Mouse (Mus musculus) ES-Bruce4 (cell line): ENCODE results near the gene Psenen. TPM values are rescaled to one million over a fixed set of nuclear protein-coding genes. Genes with fewer than 3 reads are reported as not detected.

Experiments used
- H3K27ac ChIP-seq: 2 replicates; pipeline ENCODE4 v1.5.1; 2012; ENCODE audit warnings: low read length, inconsistent platforms; ENCODE audit not compliant: insufficient read depth
- H3K27me3 ChIP-seq: 2 replicates; pipeline ENCODE4 v1.6.1; 2012; ENCODE audit warnings: mild to moderate bottlenecking, low read length, inconsistent platforms; ENCODE audit not compliant: control insufficient read depth, poor library complexity, insufficient read depth, severe bottlenecking
- H3K36me3 ChIP-seq: 2 replicates; pipeline ENCODE4 v1.6.1; 2012; ENCODE audit warnings: inconsistent platforms, mild to moderate bottlenecking, low read length, moderate library complexity; ENCODE audit not compliant: control insufficient read depth, poor library complexity, insufficient read depth, severe bottlenecking
- H3K4me1 ChIP-seq: one replicate; pipeline ENCODE4 v1.8.1; 2011; ENCODE audit warnings: low read length; ENCODE audit not compliant: control insufficient read depth, insufficient read depth
- H3K4me3 ChIP-seq: 2 replicates; pipeline ENCODE4 v1.5.1; 2011; ENCODE audit warnings: low read depth, mild to moderate bottlenecking, low read length
- H3K9ac ChIP-seq: 2 replicates; pipeline ENCODE4 v1.6.1; 2012; ENCODE audit warnings: low read depth, mild to moderate bottlenecking, inconsistent platforms; ENCODE audit not compliant: poor library complexity, severe bottlenecking
- H3K9me3 ChIP-seq: replicated peaks from 2 replicates; pipeline ENCODE4 v1.6.1; 2012; ENCODE audit warnings: mild to moderate bottlenecking, low read length, inconsistent platforms; ENCODE audit not compliant: control insufficient read depth, poor library complexity, insufficient read depth, severe bottlenecking
- CTCF ChIP-seq: IDR thresholded peaks from one replicate; pipeline ENCODE4 v1.8.1; 2011; ENCODE audit warnings: low read depth, low read length
- EP300 ChIP-seq: IDR thresholded peaks from 2 replicates; pipeline ENCODE4 v1.6.1; 2011; ENCODE audit warnings: low read depth, low read length; ENCODE audit not compliant: insufficient read depth
- POLR2A ChIP-seq: IDR thresholded peaks from one replicate; pipeline ENCODE4 v1.8.1; 2011; ENCODE audit warnings: low read length; ENCODE audit not compliant: insufficient read depth
- polyA plus RNA-seq: library from polyadenylated mRNA; stranded (reverse); fragments of >200 nt; gene quantifications from 2 replicates; pipeline ENCODE4 v1.2.4, GENCODE M21; 2011; ENCODE audit warnings: low read depth; ENCODE audit not compliant: missing spikeins, insufficient read depth, insufficient read length

Psenen gene
- polyA plus RNA-seq = 99.8 and 107 TPM in 2 replicates

DNA sequence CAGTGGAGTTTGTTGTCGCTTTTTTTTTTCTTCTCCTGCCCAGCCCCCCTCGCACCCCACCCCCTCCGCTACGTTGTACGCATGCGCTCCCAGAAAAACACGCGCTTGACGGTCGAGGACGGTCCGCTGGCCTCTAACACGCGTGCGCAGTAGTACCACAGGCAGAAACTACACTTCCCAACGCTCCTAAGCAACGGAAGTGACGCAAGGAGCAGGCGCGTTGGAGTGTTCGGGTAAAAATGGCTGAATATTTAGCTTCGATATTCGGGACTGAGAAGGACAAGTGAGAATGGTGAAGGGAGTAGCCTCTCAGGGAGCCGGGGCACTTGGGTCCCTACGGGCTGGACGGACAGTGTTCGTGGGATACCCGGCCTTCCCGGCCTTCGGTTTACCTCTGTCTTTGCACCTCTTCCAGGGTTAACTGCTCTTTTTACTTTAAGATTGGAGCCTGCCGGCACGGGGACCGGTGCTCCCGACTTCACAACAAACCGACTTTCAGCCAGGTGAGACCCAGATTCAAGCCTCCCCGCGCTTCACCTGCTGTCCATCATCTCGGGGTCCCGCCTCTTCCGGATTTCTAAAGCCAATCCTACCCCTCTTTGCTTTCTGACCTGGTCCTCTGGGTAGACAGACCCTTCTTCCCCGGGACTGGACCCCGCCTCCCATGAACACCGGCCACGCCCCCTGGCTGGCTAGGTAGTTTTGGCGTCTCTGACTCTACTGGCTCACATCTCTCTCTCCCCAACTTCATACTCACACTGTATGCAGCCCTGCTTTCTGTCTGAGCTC, at the start of gene Psenen, which contains the start of the genes U2af1l4 and Gm49396:
Gene Psenen (minus strand): TSS at position 511 of the 789 bp plus-strand sequence.
Gene U2af1l4 (plus strand): TSS at position 185 of the 789 bp plus-strand sequence.
Gene Gm49396 (plus strand): TSS at position 228 of the 789 bp plus-strand sequence.
- H3K27ac ChIP-seq = peak within 1 kb of the TSS; percentile 74
- TF ChIP-seq EP300 (peak; percentile 50; the same call in 1 of the 2 replicates), CTCF (no peak), POLR2A (no peak)

DNA sequence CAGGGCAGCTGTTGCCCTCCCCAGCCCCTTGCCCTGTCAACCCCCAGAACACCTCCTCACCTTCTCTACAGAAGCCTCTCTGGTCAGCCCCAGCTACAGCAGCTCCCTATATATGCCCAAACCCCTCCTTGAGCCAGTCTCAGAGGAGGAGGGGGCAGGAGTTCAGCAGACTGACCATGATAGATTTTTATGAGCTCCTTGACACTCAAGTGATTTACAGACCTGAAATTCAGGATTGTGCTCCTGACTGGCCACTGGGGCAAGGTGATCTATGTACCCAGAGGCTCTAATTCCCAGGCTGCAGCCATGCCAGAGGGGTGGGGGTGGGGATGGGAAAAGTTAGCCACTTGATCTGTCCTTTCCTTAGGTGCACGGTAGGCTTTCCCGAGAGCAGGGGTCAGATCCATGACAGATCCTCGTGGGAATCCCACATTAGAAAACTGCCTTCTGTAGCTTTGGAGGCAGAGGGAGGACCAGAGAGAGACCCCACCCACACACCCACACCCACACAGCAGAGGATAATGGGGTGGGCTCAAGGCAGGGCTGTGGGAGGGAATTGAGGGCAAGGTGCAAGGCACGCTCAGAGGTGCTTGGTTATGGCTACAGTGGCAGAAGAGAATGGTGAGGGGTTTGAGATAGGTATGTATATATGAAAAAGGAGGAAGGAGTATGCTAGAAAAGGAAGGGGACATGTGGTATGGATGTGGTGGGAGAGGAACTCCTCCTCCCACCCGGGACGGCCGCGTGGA, 49.4 kb upstream of the Psenen start, which contains the start of gene Upk1a:
Gene Upk1a (minus strand): TSS at position 194 of the 749 bp plus-strand sequence.
- H3K36me3 ChIP-seq = peaks cover 3% of the 10 kb centered on the region; the same call in 1 of the 2 replicates
- H3K9me3 ChIP-seq = no peaks in the 10 kb centered on the region
- no peak within 1 kb of the TSS for H3K9ac ChIP-seq
- TF ChIP-seq CTCF = no peak
- no peak for TF ChIP-seq EP300
- TF ChIP-seq POLR2A = no peak
- peaks cover 2% of the 10 kb centered on the region for H3K4me1 ChIP-seq
- no peak within 1 kb of the TSS for H3K27ac ChIP-seq
- H3K27me3 ChIP-seq = no peaks in the 10 kb centered on the region
- no peak within 1 kb of the TSS for H3K4me3 ChIP-seq

More for the DNA sequence above, at the start of gene Psenen, which contains the start of the genes U2af1l4 and Gm49396:
- Histone ChIP-seq H3K27me3 (no peaks in the 10 kb centered on the region), H3K4me3 (peak within 1 kb of the TSS; percentile 99), H3K4me1 (no peaks in the 10 kb centered on the region), H3K9me3 (no peaks in the 10 kb centered on the region), H3K9ac (peak within 1 kb of the TSS; percentile 93), H3K36me3 (no peaks in the 10 kb centered on the region; the same call in 1 of the 2 replicates)

DNA sequence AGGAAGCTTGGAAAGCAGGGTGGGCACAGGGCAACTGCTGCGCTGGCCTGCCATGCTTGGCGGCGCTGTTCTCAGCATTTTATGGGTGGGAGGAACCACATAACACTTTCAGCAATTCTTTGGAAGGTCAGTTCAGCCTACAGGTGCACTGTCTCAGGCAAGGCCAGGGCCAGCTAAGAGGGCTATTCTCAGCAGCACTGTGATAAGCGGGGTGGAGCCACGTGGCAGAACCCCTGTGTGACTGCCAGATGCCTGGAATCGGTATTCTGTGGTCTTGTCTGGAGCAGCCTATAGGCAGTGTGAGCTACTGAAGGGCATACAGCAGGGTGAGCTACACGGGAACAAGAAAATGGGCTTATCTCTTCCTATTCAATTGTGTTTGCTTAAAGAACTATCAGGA, 46.6 kb upstream of the Psenen start:
- TF ChIP-seq CTCF (peak; percentile 32), POLR2A (no peak)
- H3K9ac ChIP-seq = no peak overlapping the region
- no peaks in the 10 kb centered on the region for H3K9me3 ChIP-seq

DNA sequence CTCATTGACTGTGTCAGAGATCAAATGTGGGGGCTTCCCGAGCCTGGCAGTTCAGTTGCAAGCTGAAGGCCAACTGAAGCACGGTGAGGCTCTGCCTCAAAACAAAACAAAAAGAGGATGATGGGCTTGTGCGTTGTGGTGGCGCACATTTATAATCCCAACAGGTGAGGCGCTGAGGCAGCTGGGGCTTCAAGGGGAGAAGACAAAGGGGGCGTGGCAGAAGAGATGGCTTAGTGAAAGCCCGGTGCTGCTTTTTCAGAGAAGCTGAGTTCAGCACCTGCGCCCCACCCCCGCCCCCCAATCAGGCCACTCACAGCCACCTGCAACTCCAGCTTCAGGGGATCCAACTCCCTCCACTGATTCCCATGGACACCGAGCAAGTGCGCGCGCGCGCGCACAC, 45.0 kb upstream of the Psenen start:
- Histone ChIP-seq H3K27ac (peak overlapping the region; percentile 11), H3K4me1 (peaks cover 7% of the 10 kb centered on the region), H3K27me3 (no peaks in the 10 kb centered on the region), H3K9me3 (no peaks in the 10 kb centered on the region), H3K4me3 (no peak overlapping the region), H3K9ac (no peak overlapping the region), H3K36me3 (no peaks in the 10 kb centered on the region)
- TF ChIP-seq POLR2A (no peak), EP300 (no peak), CTCF (no peak)

More for the DNA sequence above, 46.6 kb upstream of the Psenen start:
- Histone ChIP-seq H3K27ac (no peak overlapping the region), H3K36me3 (no peaks in the 10 kb centered on the region), H3K27me3 (no peaks in the 10 kb centered on the region), H3K4me3 (no peak overlapping the region), H3K4me1 (peaks cover 2% of the 10 kb centered on the region)

DNA sequence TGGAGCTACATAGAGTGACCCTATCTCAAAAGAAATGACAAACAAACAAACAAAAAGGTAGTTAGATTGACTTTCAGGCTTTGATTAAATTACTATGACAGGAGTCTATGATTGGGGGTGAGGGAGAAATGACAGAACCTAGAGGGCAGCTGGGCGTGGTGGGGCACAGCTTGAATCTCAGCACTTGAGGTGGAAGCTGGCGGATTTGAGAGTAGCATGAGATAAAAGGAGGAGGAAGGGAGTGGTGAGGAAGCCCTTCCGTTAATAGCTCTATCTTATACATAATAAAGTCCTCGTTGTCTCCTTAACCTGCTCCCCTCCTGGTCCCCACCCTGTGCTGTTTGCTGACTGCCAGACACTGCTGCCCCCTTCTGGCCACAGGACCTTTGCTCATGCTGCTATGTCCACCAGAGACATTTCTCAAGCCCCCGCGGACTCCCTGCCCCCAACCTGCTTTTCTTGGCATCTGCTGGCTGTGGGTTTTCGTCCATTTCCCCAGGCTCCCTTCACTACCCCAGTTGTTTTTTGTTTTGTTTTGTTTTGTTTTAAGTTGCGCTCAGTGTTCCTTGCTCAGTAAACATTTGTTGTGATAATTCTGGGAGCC, 44.4 kb upstream of the Psenen start:
- Histone ChIP-seq H3K4me1 (peaks cover 13% of the 10 kb centered on the region), H3K9me3 (no peaks in the 10 kb centered on the region), H3K4me3 (no peak overlapping the region), H3K36me3 (no peaks in the 10 kb centered on the region), H3K27ac (peak overlapping the region; percentile 11), H3K27me3 (no peaks in the 10 kb centered on the region), H3K9ac (no peak overlapping the region)
- peak; percentile 91 for TF ChIP-seq EP300
- no peak for TF ChIP-seq POLR2A
- peak; percentile 90 for TF ChIP-seq CTCF
